Mouse (Mus musculus) forebrain, postnatal 0 days (tissue): ENCODE results near the gene Paqr6. TPM values are rescaled to one million over a fixed set of nuclear protein-coding genes. Genes with fewer than 3 reads are reported as not detected.

ENCODE experiments used
- ATAC-seq: fragments of 200-750 bp; cut with Nextera tagmentation; 2 replicates; pipeline ENCODE4 v1.8.0; 2017; ENCODE audit warnings: mild to moderate bottlenecking, moderate library complexity
- DNase-seq: peaks from one replicate; pipeline ENCODE4 v3.0.0-alpha.2; 2015
- H3K27ac ChIP-seq: fragments of 300-500 bp; sonication (generic); 2 replicates; pipeline ENCODE4 v1.5.1; 2014; ENCODE audit warnings: low read depth, mild to moderate bottlenecking, antibody characterized with exemption, low read length, moderate library complexity, mixed read lengths
- H3K27me3 ChIP-seq: fragments of 300-500 bp; sonication (generic); 2 replicates; pipeline ENCODE4 v1.6.1; 2014; ENCODE audit warnings: mild to moderate bottlenecking, low read length, mixed read lengths; ENCODE audit not compliant: insufficient read depth
- H3K36me3 ChIP-seq: fragments of 300-500 bp; sonication (generic); 2 replicates; pipeline ENCODE4 v1.6.1; 2014; ENCODE audit warnings: mild to moderate bottlenecking, moderate library complexity; ENCODE audit not compliant: insufficient read depth
- H3K4me1 ChIP-seq: fragments of 300-500 bp; sonication (generic); 2 replicates; pipeline ENCODE4 v1.6.1; 2014; ENCODE audit warnings: antibody characterized with exemption; ENCODE audit not compliant: insufficient read depth
- H3K4me2 ChIP-seq: fragments of 300-500 bp; sonication (generic); 2 replicates; pipeline ENCODE4 v1.6.1; 2014; ENCODE audit warnings: low read depth, mild to moderate bottlenecking, moderate library complexity
- H3K4me3 ChIP-seq: fragments of 300-500 bp; sonication (generic); 2 replicates; pipeline ENCODE4 v1.5.1; 2014; ENCODE audit warnings: low read depth, low read length, mixed read lengths
- H3K9ac ChIP-seq: fragments of 300-500 bp; sonication (generic); 2 replicates; pipeline ENCODE4 v1.6.1; 2014; ENCODE audit warnings: mild to moderate bottlenecking
- H3K9me3 ChIP-seq: fragments of 300-500 bp; sonication (generic); 2 replicates; pipeline ENCODE4 v1.6.1; 2016; ENCODE audit warnings: low read length
- CTCF ChIP-seq: sonication (generic); IDR thresholded peaks from 2 replicates; pipeline ENCODE4 v1.5.1; 2016; ENCODE audit warnings: antibody characterized with exemption, control low read depth, low read depth
- WGBS: fragments of 180-500 bp; shearing (Covaris S2); extraction: QIAGEN DNeasy Blood & Tissue Kit; methylation state at CpG from one replicate; pipeline ENCODE4 v1.1.7; 2014; 5-methylcytosine and 5-hydroxymethylcytosine counted together
- polyA plus RNA-seq: library from polyadenylated mRNA; unstranded; fragments of >200 nt; fragmentation: Nextera tagmentation; extraction: Ambion mirVana; gene quantifications from 2 replicates; pipeline ENCODE4 v1.2.1, GENCODE M21; 2015
- total RNA-seq: library from RNA; depleted of rRNA; stranded (reverse); fragments of >200 nt; gene quantifications from 2 replicates; pipeline ENCODE4 v1.2.3, GENCODE M21; 2014; rRNA removed

Gene Paqr6
- total RNA-seq (1.3 and 3.3 TPM in 2 replicates), polyA plus RNA-seq (2.7 and 3.0 TPM in 2 replicates)

GRCm38 (mm10) chr3:88364337-88364736, at the start of gene Paqr6:
Gene Paqr6 (plus strand): TSS chr3:88364584.
- Histone ChIP-seq H3K4me1 (no peaks in the 10 kb centered on the region), H3K9me3 (no peaks in the 10 kb centered on the region), H3K27ac (no peak within 1 kb of the TSS), H3K4me3 (no peak within 1 kb of the TSS), H3K9ac (no peak within 1 kb of the TSS), H3K27me3 (no peaks in the 10 kb centered on the region), H3K36me3 (peaks cover 33% of the 10 kb centered on the region), H3K4me2 (no peak within 1 kb of the TSS)
- TF ChIP-seq CTCF: no peak
- no peak for ATAC-seq
- WGBS: 3% methylated on average over 16 of the region's 16 CpGs
- DNase-seq: no peak

GRCm38 (mm10) chr3:88324951-88325405, 39.4 kb upstream of the Paqr6 start, which contains the start of gene Glmp:
Gene Glmp (plus strand): TSS chr3:88325023.
- Histone ChIP-seq H3K4me2 (peak within 1 kb of the TSS; percentile 79), H3K27me3 (no peaks in the 10 kb centered on the region), H3K9ac (peak within 1 kb of the TSS; percentile 65), H3K36me3 (peaks cover 39% of the 10 kb centered on the region), H3K27ac (no peak within 1 kb of the TSS), H3K9me3 (no peaks in the 10 kb centered on the region), H3K4me3 (peak within 1 kb of the TSS; percentile 60), H3K4me1 (peaks cover 6% of the 10 kb centered on the region; the same call in 1 of the 2 replicates)
- DNase-seq (peak; percentile 80), ATAC-seq (peak; percentile 94)
- no peak for TF ChIP-seq CTCF
- 1% methylated on average over 10 of the region's 10 CpGs for WGBS

- Histone ChIP-seq H3K4me1 (peaks cover 6% of the 10 kb centered on the region; the same call in 1 of the 2 replicates), H3K4me2 (no peak overlapping the region), H3K27ac (no peak overlapping the region), H3K36me3 (peaks cover 11% of the 10 kb centered on the region; the same call in 1 of the 2 replicates), H3K9ac (no peak overlapping the region), H3K4me3 (no peak overlapping the region), H3K9me3 (no peaks in the 10 kb centered on the region), H3K27me3 (no peaks in the 10 kb centered on the region)
- ATAC-seq: no peak
- TF ChIP-seq CTCF: no peak
- no peak for DNase-seq
- 83% methylated on average over 5 of the region's 5 CpGs for WGBS
These were observed 35.4 kb upstream of the Paqr6 start for GRCm38 (mm10) chr3:88328956-88329355.

- H3K27ac ChIP-seq: no peak overlapping the region
- no peaks in the 10 kb centered on the region for H3K27me3 ChIP-seq
- H3K4me3 ChIP-seq: no peak overlapping the region
- peak; percentile 44 for TF ChIP-seq CTCF
- no peak overlapping the region for H3K9ac ChIP-seq
- H3K9me3 ChIP-seq: no peaks in the 10 kb centered on the region
- DNase-seq (no peak), ATAC-seq (no peak)
- peaks cover 11% of the 10 kb centered on the region; the same call in 1 of the 2 replicates for H3K36me3 ChIP-seq
- 14% methylated on average over 2 of the region's 2 CpGs for WGBS
- 0 out of 2 replicates have a peak, but pooled peaks cover 4% of the 10 kb centered on the region for H3K4me1 ChIP-seq
- no peak overlapping the region for H3K4me2 ChIP-seq
These were observed 33.1 kb upstream of the Paqr6 start for GRCm38 (mm10) chr3:88331282-88331681.

- 0 out of 2 replicates have a peak, but pooled peaks cover 6% of the 10 kb centered on the region for H3K36me3 ChIP-seq
- H3K4me1 ChIP-seq: peaks cover 16% of the 10 kb centered on the region; the same call in 1 of the 2 replicates
- no peak overlapping the region for H3K9ac ChIP-seq
- WGBS: 71% methylated on average over 12 of the region's 12 CpGs
- TF ChIP-seq CTCF: no peak
- H3K9me3 ChIP-seq: no peaks in the 10 kb centered on the region
- no peak overlapping the region for H3K4me3 ChIP-seq
- no peak overlapping the region for H3K4me2 ChIP-seq
- ATAC-seq (no peak), DNase-seq (no peak)
- H3K27ac ChIP-seq: no peak overlapping the region
- H3K27me3 ChIP-seq: no peaks in the 10 kb centered on the region
These were observed 30.2 kb upstream of the Paqr6 start for GRCm38 (mm10) chr3:88334029-88334658.

GRCm38 (mm10) chr3:88334902-88335435, 29.4 kb upstream of the Paqr6 start:
- Histone ChIP-seq H3K4me2 (peak overlapping the region; percentile 78), H3K27ac (no peak overlapping the region), H3K9me3 (no peaks in the 10 kb centered on the region), H3K27me3 (no peaks in the 10 kb centered on the region), H3K4me3 (peak overlapping the region; percentile 89), H3K9ac (peak overlapping the region; percentile 88; the same call in 1 of the 2 replicates), H3K36me3 (no peaks in the 10 kb centered on the region), H3K4me1 (peaks cover 16% of the 10 kb centered on the region; the same call in 1 of the 2 replicates)
- TF ChIP-seq CTCF: no peak
- no peak for DNase-seq
- ATAC-seq: no peak
- WGBS: 35% methylated on average over 3 of the region's 3 CpGs
